Mouse (Mus musculus) ES-Bruce4 (cell line): ENCODE measurements around the gene Tubgcp3.

Experiments used
- CTCF ChIP-seq: IDR thresholded peaks from one replicate; pipeline ENCODE4 v1.8.1; 2011; ENCODE audit warnings: low read depth, low read length
- EP300 ChIP-seq: IDR thresholded peaks from 2 replicates; pipeline ENCODE4 v1.6.1; 2011; ENCODE audit warnings: low read depth, low read length; ENCODE audit not compliant: insufficient read depth
- POLR2A ChIP-seq: IDR thresholded peaks from one replicate; pipeline ENCODE4 v1.8.1; 2011; ENCODE audit warnings: low read length; ENCODE audit not compliant: insufficient read depth

- TF ChIP-seq POLR2A (no peak), CTCF (no peak), EP300 (no peak)
These were observed 33.6 kb downstream of the Tubgcp3 start for GRCm38 (mm10) chr8:12638446-12638845.
